Mouse (Mus musculus): Measurements from ENCODE around the gene Prl7d1.
"Not testable (repeated sequence)": the region's sequence is repeated elsewhere in the genome, so short reads cannot be mapped to it uniquely, and the experiment has no call there.

The Prl7d1 gene

GRCm38 (mm10) chr13:27716636-27717035 lies at the start of gene Prl7d1:
TSS of gene Prl7d1 (minus strand) at chr13:27716736.
- DNase-seq (ENCODE audit: low spot score): no peak

GRCm38 (mm10) chr13:27734512-27735186 lies 18.1 kb upstream of the Prl7d1 start:
- no peak for DNase-seq (ENCODE audit: low spot score)

DNA sequence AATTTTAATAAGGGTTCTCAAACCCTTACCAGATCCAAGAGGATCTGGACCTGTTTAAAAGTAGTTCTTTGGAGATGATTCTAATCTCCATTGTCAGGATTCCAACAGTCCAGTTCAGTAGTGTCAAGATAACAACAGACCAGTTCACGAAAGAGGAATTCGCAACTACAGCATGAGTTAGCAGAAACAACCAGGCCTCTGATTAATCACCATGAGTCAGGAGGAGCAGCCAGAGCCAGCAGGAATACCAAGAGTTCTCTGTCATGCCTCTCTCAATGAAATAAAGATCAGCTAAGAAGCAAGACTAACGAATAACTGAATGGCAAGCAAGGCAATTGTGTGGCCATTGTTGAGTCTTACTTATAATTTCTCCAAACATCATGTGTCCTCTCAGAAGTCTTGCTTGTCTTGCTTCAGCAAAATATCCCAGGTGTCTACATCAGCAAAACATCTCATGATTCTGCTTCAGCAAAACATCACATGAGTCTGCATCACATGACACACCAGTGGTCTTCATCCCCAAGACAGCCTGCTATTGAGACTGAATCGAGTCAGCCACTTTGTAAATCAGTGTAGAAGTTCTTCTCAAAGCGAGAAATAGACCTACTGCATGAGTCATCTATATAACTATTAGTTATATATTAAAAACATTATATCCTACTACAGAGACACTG lies 13.9 kb upstream of the Prl7d1 start:
- DNase-seq (ENCODE audit: low spot score): peak; percentile 30

DNA sequence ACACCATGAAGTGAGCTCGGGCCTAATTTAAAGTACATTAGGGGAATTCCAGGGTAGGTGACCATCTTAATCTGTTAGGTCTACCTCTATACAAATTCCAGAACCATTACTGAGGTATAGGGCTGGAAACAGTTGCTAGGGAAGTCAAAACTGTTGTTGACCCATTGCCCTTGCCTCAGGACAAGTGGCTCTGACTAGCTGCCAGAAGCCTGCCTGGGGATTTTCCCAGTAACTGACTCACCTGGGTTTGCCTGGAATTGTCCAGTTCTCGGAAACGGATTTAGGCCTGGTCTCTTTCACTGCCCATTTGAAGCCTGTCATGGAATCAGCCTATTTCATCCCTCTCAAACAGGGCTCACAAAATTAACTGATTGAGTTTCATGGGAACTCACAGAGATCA lies 8.5 kb upstream of the Prl7d1 start:
- not testable (repeated sequence) for DNase-seq (ENCODE audit: low spot score)

GRCm38 (mm10) chr13:27706521-27706920 lies 10.0 kb downstream of the Prl7d1 start:
- peak; percentile 58 for DNase-seq (ENCODE audit: low spot score)

GRCm38 (mm10) chr13:27667936-27668335 lies 48.6 kb downstream of the Prl7d1 start, which contains the start of gene Prl7a2:
TSS of gene Prl7a2 (minus strand) at chr13:27668036.
- DNase-seq (ENCODE audit: low spot score): no peak

DNA sequence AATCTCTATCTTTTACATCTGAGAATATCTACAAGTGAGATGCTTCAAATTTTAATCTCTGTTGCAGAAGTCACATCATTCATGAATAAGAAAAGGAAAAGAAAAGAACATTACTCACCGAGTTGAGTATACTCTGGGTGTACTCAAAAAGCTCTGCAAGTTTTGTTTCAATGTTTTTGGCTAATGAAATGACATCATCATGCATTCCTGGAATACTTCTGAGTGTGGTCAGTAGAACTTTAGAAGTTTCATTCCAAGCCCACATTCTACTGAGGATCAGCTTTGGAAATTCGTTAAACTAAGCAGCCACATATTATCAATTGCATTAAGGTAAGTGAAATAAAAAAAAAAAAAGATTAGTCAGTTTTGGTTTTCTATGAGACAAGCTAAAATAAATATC lies 55.8 kb downstream of the Prl7d1 start:
- no peak for DNase-seq (ENCODE audit: low spot score)

All from adipocyte (in vitro differentiated cells).